Mouse (Mus musculus) heart, embryonic 15.5 days (tissue): Measurements from ENCODE around the gene Fbxo6. TPM values are rescaled to one million over a fixed set of nuclear protein-coding genes. Genes with fewer than 3 reads are reported as not detected.
A peak's percentile ranks its signal among the peaks of the same experiment; 100 is the strongest.
"Not testable (repeated sequence)": the region's sequence is repeated elsewhere in the genome, so short reads cannot be mapped to it uniquely, and the experiment has no call there.

Experiments
- ATAC-seq: fragments of 200-750 bp; cut with Nextera tagmentation; replicated peaks from 2 replicates; pipeline ENCODE4 v1.8.0; 2017; ENCODE audit warnings: low read depth, moderate TSS enrichment; ENCODE audit not compliant: insufficient number of reproducible peaks, insufficient read depth, low FRiP score
- H3K27ac ChIP-seq: fragments of 300-500 bp; sonication (generic); 2 replicates; pipeline ENCODE4 v1.5.1; 2015; ENCODE audit warnings: mild to moderate bottlenecking, inconsistent platforms
- H3K27me3 ChIP-seq: fragments of 300-500 bp; sonication (generic); 2 replicates; pipeline ENCODE4 v1.6.1; 2015; ENCODE audit warnings: inconsistent platforms
- H3K36me3 ChIP-seq: fragments of 300-500 bp; sonication (generic); 2 replicates; pipeline ENCODE4 v1.6.1; 2015; ENCODE audit warnings: mild to moderate bottlenecking, inconsistent platforms
- H3K4me1 ChIP-seq: fragments of 300-500 bp; sonication (generic); replicated peaks from 2 replicates; pipeline ENCODE4 v1.6.1; 2015; ENCODE audit warnings: inconsistent platforms
- H3K4me2 ChIP-seq: fragments of 300-500 bp; sonication (generic); 2 replicates; pipeline ENCODE4 v1.6.1; 2015; ENCODE audit warnings: inconsistent platforms, mild to moderate bottlenecking, moderate library complexity
- H3K4me3 ChIP-seq: fragments of 300-500 bp; sonication (generic); 2 replicates; pipeline ENCODE4 v1.5.1; 2015; ENCODE audit warnings: mild to moderate bottlenecking, inconsistent platforms
- H3K9ac ChIP-seq: fragments of 300-500 bp; sonication (generic); 2 replicates; pipeline ENCODE4 v1.6.1; 2015; ENCODE audit warnings: mild to moderate bottlenecking, inconsistent platforms
- H3K9me3 ChIP-seq: fragments of 300-500 bp; sonication (generic); replicated peaks from 2 replicates; pipeline ENCODE4 v1.6.1; 2016; ENCODE audit warnings: inconsistent platforms
- WGBS: fragments of 180-500 bp; shearing (Covaris S2); methylation state at CpG from one replicate; pipeline ENCODE4 v1.1.7; 2015; ENCODE audit warnings: mixed read lengths; 5-methylcytosine and 5-hydroxymethylcytosine counted together
- polyA plus RNA-seq: library from polyadenylated mRNA; unstranded; fragments of >200 nt; fragmentation: Nextera tagmentation; extraction: Ambion mirVana; gene quantifications from 2 replicates; pipeline ENCODE4 v1.2.1, GENCODE M21; 2015

Gene Fbxo6
- 18.8 and 19.7 TPM in 2 replicates for polyA plus RNA-seq

GRCm38 (mm10) chr4:148151267-148152168 lies at the start of gene Fbxo6:
Fbxo6 (minus strand) TSS chr4:148152140.
- no peaks in the 10 kb centered on the region for H3K27me3 ChIP-seq
- peak within 1 kb of the TSS; percentile 81 for H3K9ac ChIP-seq
- H3K4me1 ChIP-seq = peaks cover 9% of the 10 kb centered on the region; the same call in 1 of the 2 replicates
- no peaks in the 10 kb centered on the region for H3K9me3 ChIP-seq
- peak; percentile 90 for ATAC-seq
- peaks cover 17% of the 10 kb centered on the region; the same call in 1 of the 2 replicates for H3K36me3 ChIP-seq
- peak within 1 kb of the TSS; percentile 95 for H3K4me2 ChIP-seq
- under 1% methylated on average over 65 of the region's 67 CpGs for WGBS
- peak within 1 kb of the TSS; percentile 79 for H3K4me3 ChIP-seq
- H3K27ac ChIP-seq = peak within 1 kb of the TSS; percentile 91

GRCm38 (mm10) chr4:148198721-148199120 lies 46.8 kb upstream of the Fbxo6 start:
- no peak for ATAC-seq
- peaks cover 9% of the 10 kb centered on the region for H3K27me3 ChIP-seq
- WGBS = 55% methylated on average over 10 of the region's 10 CpGs
- H3K4me2 ChIP-seq = no peak overlapping the region
- no peak overlapping the region for H3K27ac ChIP-seq
- no peak overlapping the region for H3K4me3 ChIP-seq
- H3K36me3 ChIP-seq = no peaks in the 10 kb centered on the region
- no peaks in the 10 kb centered on the region for H3K4me1 ChIP-seq
- H3K9ac ChIP-seq = no peak overlapping the region
- H3K9me3 ChIP-seq = no peaks in the 10 kb centered on the region

- Histone ChIP-seq H3K9me3 (no peaks in the 10 kb centered on the region), H3K4me1 (no peaks in the 10 kb centered on the region), H3K27me3 (peaks cover 15% of the 10 kb centered on the region), H3K9ac (no peak overlapping the region), H3K4me3 (no peak overlapping the region), H3K36me3 (no peaks in the 10 kb centered on the region), H3K27ac (no peak overlapping the region), H3K4me2 (no peak overlapping the region)
- no peak for ATAC-seq
These were observed 42.5 kb upstream of the Fbxo6 start for GRCm38 (mm10) chr4:148194400-148194799.

- Histone ChIP-seq H3K4me1 (no peaks in the 10 kb centered on the region), H3K36me3 (no peaks in the 10 kb centered on the region), H3K9me3 (no peaks in the 10 kb centered on the region), H3K27ac (no peak overlapping the region), H3K4me2 (no peak overlapping the region), H3K9ac (no peak overlapping the region), H3K27me3 (peaks cover 7% of the 10 kb centered on the region; the same call in 1 of the 2 replicates), H3K4me3 (no peak overlapping the region)
- ATAC-seq = no peak
- 25% methylated on average over 11 of the region's 11 CpGs for WGBS
These were observed 40.8 kb upstream of the Fbxo6 start for GRCm38 (mm10) chr4:148192707-148193245.

GRCm38 (mm10) chr4:148188767-148189166 lies 36.8 kb upstream of the Fbxo6 start:
- WGBS = 81% methylated on average over 1 of the region's 1 CpGs
- not testable (repeated sequence) for H3K27ac ChIP-seq, H3K4me1 ChIP-seq, H3K36me3 ChIP-seq, ATAC-seq, H3K4me2 ChIP-seq, H3K9ac ChIP-seq, H3K9me3 ChIP-seq, H3K27me3 ChIP-seq, H3K4me3 ChIP-seq

GRCm38 (mm10) chr4:148185819-148186218 lies 33.9 kb upstream of the Fbxo6 start:
- Histone ChIP-seq H3K36me3 (no peaks in the 10 kb centered on the region), H3K9me3 (no peaks in the 10 kb centered on the region), H3K27me3 (peaks cover 14% of the 10 kb centered on the region), H3K27ac (no peak overlapping the region), H3K9ac (no peak overlapping the region), H3K4me3 (no peak overlapping the region), H3K4me2 (no peak overlapping the region), H3K4me1 (no peaks in the 10 kb centered on the region)
- WGBS = 71% methylated on average over 4 of the region's 4 CpGs
- no peak for ATAC-seq

- Histone ChIP-seq H3K9ac (no peak overlapping the region), H3K4me1 (no peaks in the 10 kb centered on the region), H3K36me3 (no peaks in the 10 kb centered on the region), H3K4me3 (no peak overlapping the region), H3K27me3 (peaks cover 17% of the 10 kb centered on the region), H3K4me2 (no peak overlapping the region), H3K9me3 (no peaks in the 10 kb centered on the region), H3K27ac (no peak overlapping the region)
- 58% methylated on average over 9 of the region's 9 CpGs for WGBS
- no peak for ATAC-seq
These were observed 32.6 kb upstream of the Fbxo6 start for GRCm38 (mm10) chr4:148184564-148184963.

GRCm38 (mm10) chr4:148182363-148182762 lies 30.4 kb upstream of the Fbxo6 start:
- no peaks in the 10 kb centered on the region for H3K9me3 ChIP-seq
- no peaks in the 10 kb centered on the region for H3K4me1 ChIP-seq
- no peak overlapping the region for H3K4me2 ChIP-seq
- H3K27me3 ChIP-seq = peaks cover 37% of the 10 kb centered on the region
- H3K4me3 ChIP-seq = no peak overlapping the region
- WGBS = 32% methylated on average over 8 of the region's 8 CpGs
- H3K27ac ChIP-seq = no peak overlapping the region
- no peak for ATAC-seq
- H3K9ac ChIP-seq = no peak overlapping the region
- no peaks in the 10 kb centered on the region for H3K36me3 ChIP-seq

- ATAC-seq = no peak
- no peak overlapping the region for H3K9ac ChIP-seq
- H3K27me3 ChIP-seq = peaks cover 44% of the 10 kb centered on the region
- H3K9me3 ChIP-seq = no peaks in the 10 kb centered on the region
- no peak overlapping the region for H3K27ac ChIP-seq
- H3K4me3 ChIP-seq = no peak overlapping the region
- no peak overlapping the region for H3K4me2 ChIP-seq
- H3K36me3 ChIP-seq = no peaks in the 10 kb centered on the region
- H3K4me1 ChIP-seq = no peaks in the 10 kb centered on the region
- 80% methylated on average over 12 of the region's 12 CpGs for WGBS
These were observed 29.5 kb upstream of the Fbxo6 start for GRCm38 (mm10) chr4:148181483-148181882.

GRCm38 (mm10) chr4:148177716-148178115 lies 25.8 kb upstream of the Fbxo6 start:
- ATAC-seq = no peak
- no peaks in the 10 kb centered on the region for H3K4me1 ChIP-seq
- no peak overlapping the region for H3K27ac ChIP-seq
- peaks cover 79% of the 10 kb centered on the region for H3K27me3 ChIP-seq
- no peak overlapping the region for H3K4me2 ChIP-seq
- no peak overlapping the region for H3K4me3 ChIP-seq
- H3K9me3 ChIP-seq = no peaks in the 10 kb centered on the region
- no peaks in the 10 kb centered on the region for H3K36me3 ChIP-seq
- no peak overlapping the region for H3K9ac ChIP-seq

- not testable (repeated sequence) for H3K4me3 ChIP-seq, H3K27ac ChIP-seq, H3K4me1 ChIP-seq, H3K9me3 ChIP-seq, H3K36me3 ChIP-seq, ATAC-seq, H3K4me2 ChIP-seq, H3K9ac ChIP-seq
- peaks cover 80% of the 10 kb centered on the region for H3K27me3 ChIP-seq
- WGBS = 50% methylated on average over 5 of the region's 6 CpGs
These were observed 24.7 kb upstream of the Fbxo6 start for GRCm38 (mm10) chr4:148176603-148177002.

GRCm38 (mm10) chr4:148174495-148174862 lies 22.5 kb upstream of the Fbxo6 start:
- Histone ChIP-seq H3K27me3 (peaks cover 94% of the 10 kb centered on the region), H3K36me3 (no peaks in the 10 kb centered on the region), H3K27ac (no peak overlapping the region), H3K4me2 (no peak overlapping the region), H3K9ac (no peak overlapping the region), H3K4me3 (no peak overlapping the region), H3K9me3 (no peaks in the 10 kb centered on the region), H3K4me1 (0 out of 2 replicates have a peak, but pooled peaks cover 3% of the 10 kb centered on the region)
- 13% methylated on average over 12 of the region's 12 CpGs for WGBS
- ATAC-seq = no peak
